Mouse (Mus musculus) gastrocnemius, postnatal 36 days (tissue): ENCODE measurements around the gene Zfp346. TPM values are rescaled to one million over a fixed set of nuclear protein-coding genes. Genes with fewer than 3 reads are reported as not detected.
A peak's percentile ranks its signal among the peaks of the same experiment; 100 is the strongest.
"Not testable (repeated sequence)": the region's sequence is repeated elsewhere in the genome, so short reads cannot be mapped to it uniquely, and the experiment has no call there.

Experiments
- DNase-seq, 2 experiments: peaks; one replicate each; pipeline ENCODE4 v3.0.0; 2022
- intact Hi-C: fragments of 180-260 bp; cut with DNase I; formaldehyde crosslinking; loops from one replicate; pipeline ENCODE4 v1.15.1; 2025
- long read RNA-seq, 2 experiments: library from polyadenylated mRNA; stranded (forward); transcript quantifications; one replicate each; pipeline ENCODE4 v2.0.0; 2021
- total RNA-seq, 2 experiments: library from RNA; stranded (reverse); gene quantifications; 2 replicates each; pipeline ENCODE4 v1.2.3; 2021

Gene Zfp346
- total RNA-seq = 10 to 100 TPM; 10.1 to 11.8 TPM
- long read RNA-seq, experiment 1, partial matches to known transcripts = 0 of 9 reads
- long read RNA-seq, experiment 1, other reads (novel, unspliced or antisense) = 7 of 9 reads
- long read RNA-seq, experiment 2, transcript Zfp346-201 (7 exons, 3,333 nt) = major isoform, 5 of 13 reads
- long read RNA-seq, experiment 2, partial matches to known transcripts = 0 of 13 reads
- long read RNA-seq, experiment 2, other reads (novel, unspliced or antisense) = 8 of 13 reads

DNA sequence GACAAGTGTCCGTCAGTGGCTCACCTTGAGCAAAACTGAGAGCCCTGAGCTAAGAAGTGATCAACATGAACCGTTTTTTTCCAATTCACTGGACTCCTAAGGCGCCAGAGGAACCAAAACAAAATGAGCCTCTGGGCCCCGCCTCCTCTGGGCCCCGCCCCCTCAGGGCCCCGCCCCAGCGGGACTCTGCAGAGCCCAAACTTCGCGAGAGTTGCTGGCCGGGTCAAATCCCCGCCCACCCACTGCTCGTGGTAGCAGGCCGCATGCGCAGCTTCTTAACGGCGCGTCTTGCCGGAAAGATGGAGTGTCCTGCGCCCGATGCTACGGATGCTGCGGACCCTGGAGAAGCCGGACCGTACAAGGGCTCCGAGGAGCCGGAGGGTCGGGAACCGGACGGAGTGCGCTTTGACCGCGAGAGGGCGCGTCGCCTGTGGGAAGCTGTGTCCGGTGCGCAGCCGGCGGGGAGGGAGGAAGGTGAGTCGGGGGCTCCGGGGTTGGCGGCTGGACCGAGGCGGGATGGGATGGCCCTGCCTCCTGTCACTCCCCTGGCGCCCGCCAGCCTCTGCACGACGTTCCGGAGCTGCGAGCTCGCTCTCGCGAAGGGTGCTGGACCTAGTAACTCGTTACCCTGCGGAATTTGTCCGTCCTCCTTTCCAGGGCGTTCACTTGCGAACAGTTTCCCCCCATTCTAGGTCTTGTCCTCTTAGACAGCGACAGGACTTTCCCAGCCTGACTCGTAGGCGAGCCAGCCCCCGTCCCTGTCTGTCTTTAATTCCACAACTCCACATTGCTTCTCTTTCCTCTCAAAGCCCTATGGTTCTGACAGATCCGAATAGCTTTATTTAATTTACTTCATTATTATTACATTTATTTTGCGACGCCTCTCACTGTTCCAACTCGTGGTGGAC is at the start of gene Zfp346:
TSS of gene Zfp346 (plus strand) at position 267 of the 908 bp plus-strand sequence.
- intact Hi-C loops = loop anchor here (5.0 kb wide), 1 partner anchor 62 kb away; no protein-coding TSS in a partner anchor

DNA sequence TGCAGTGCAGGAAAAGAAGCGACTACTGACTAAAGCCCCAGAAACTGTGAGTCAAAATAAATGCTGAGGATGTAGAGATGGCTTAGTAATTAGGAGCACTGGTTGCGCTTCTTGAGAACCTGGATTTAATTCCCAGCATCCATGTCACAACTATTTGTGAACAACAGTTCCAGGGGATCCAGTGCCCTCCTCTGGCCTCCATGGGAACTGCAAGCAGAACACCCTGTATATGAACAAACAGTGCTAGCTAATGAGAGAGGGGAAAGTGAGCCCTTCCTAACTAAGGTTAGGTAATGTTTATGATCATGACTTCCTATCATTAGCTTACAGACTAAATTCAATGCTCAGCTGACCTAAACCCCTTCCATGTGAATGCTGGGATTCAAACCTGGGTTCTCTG is 47.1 kb upstream of the Zfp346 start:
- no peak for DNase-seq
- intact Hi-C loops = no loop called here

More for the DNA sequence above, at the start of gene Zfp346:
- DNase-seq = peak; percentile 97 to 98

GRCm38 (mm10) chr13:55063276-55063675 is 41.8 kb upstream of the Zfp346 start:
- no peak for DNase-seq
- intact Hi-C loops = no loop called here

DNA sequence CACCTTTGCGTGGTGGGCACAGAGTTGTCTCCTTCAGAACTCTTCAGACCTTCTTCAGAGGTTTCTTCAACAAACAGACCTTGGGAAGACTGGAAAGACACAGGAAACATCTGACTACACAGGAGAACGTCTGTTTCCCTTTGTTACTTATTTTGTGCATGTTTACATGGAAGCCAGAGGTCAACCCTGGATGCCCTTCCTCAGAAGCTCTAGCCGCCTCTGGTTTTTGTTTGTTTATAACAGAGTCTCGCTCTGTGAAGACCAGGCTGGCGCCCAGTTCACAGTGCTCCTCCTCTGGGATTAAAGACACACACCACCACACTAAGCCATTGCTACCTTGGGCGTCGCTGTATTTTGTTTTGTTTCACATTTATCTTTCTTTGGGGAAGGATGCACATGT is 35.4 kb upstream of the Zfp346 start:
- intact Hi-C loops = loop anchor here (5.0 kb wide), 1 partner anchor 272 kb away; no protein-coding TSS in a partner anchor
- DNase-seq = no peak

- intact Hi-C loops = loop anchor here (5.0 kb wide), 1 partner anchor 274 kb away; no protein-coding TSS in a partner anchor
- DNase-seq = no peak
Observed at GRCm38 (mm10) chr13:55071322-55071721, 33.8 kb upstream of the Zfp346 start.

DNA sequence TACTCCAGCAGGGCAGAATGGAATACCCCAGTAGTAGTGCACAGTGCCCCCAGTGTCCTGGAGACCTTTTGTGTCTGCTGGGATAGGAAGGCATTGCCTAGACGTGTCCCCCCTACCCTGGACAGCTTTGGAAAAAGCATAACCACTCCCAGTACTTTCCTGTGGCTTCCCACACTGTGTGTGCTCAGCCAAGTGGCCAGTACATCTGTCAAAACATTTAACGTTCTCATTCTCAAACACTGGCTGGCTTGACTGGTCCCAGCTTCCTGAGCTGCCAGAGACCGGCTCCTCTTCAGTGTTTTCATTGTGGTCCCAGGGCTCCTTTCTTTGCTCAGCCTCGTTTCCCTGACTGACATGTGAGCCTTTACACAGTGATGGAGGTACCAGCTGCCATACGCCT is 29.5 kb upstream of the Zfp346 start:
- no peak for DNase-seq
- intact Hi-C loops = no loop called here

DNA sequence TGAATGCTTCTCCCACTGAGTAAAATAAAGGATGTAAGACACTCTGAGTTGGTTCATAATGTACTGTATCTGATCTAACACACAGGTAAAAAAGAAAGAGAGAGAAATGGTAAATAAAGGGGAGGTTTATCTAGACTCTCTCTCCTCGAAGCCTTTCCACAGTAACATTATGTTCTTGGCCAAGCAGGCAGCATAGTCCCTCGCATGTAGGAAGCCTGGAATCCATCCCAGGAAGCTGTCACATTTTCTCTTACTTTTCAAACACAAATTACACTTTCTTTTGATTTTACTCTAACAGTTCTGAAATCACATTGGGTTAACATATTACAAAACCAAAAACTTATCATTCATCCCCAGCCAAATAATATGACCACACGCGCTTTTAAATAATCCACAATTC is 12.5 kb upstream of the Zfp346 start:
- DNase-seq = no peak
- intact Hi-C loops = no loop called here

DNA sequence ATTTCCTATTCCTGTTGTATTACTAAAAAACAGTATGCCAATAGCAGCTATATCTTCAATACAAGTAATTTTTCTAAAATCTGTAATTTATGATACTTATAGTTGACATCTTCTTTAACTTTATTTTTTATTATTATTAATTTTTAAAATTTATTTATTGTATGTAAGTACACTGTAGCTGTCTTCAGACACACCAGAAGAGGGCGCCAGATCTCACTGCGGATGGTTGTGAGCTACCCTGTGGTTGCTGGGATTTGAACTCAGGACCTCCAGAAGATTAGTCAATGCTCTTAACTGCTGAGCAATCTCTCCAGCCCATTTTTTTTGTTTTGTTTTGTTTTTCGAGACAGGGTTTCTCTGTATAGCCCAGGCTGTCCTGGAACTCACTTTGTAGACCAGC is 7.3 kb upstream of the Zfp346 start:
- intact Hi-C loops, DNase-seq: not testable (repeated sequence)

GRCm38 (mm10) chr13:55099066-55099725 is 5.9 kb upstream of the Zfp346 start:
- DNase-seq = no peak
- intact Hi-C loops = no loop called here

DNA sequence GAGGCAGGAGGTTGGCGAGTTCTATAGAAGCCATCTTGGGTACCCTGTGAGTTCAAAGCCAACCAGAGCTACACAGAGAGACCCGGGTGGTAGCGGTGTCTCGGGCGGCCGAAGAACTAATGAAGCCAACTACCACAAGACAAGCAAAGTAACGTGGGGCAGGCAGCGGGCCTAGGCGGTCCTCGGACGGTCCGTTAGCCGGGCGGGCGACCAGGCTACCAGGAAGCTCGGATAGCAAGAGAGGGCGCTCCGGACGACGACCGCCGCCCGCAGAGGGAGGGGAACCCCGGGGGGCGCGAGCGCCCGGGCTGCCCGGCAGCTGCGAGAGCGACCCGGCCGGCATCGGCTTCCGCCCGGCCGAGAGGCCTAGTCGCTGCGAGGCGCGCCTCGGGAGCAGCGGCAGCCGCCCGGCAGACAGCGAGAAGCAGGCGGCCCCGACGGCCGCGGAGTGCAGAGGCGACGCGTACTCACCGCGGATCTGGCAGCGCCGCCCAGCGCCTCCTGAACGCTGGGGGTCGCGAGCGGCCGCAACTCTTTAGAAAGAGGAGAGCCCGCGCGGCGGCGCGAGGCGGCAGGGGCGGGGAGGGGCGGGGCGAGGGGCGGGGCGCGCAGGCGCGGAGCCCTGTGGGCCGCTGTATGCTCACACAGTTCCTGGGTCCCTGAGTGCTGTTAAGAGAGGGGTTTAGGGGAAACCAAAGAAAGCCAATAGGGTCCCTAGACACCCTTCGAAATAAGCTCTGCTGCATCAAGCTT is 5.2 kb upstream of the Zfp346 start, which contains the start of gene Uimc1:
TSS of gene Uimc1 (minus strand) at position 575 of the 753 bp plus-strand sequence.
- intact Hi-C loops = no loop called here
- peak; percentile 64 to 76 for DNase-seq

GRCm38 (mm10) chr13:55101627-55102026 is 3.5 kb upstream of the Zfp346 start:
- intact Hi-C loops = no loop called here
- no peak for DNase-seq

DNA sequence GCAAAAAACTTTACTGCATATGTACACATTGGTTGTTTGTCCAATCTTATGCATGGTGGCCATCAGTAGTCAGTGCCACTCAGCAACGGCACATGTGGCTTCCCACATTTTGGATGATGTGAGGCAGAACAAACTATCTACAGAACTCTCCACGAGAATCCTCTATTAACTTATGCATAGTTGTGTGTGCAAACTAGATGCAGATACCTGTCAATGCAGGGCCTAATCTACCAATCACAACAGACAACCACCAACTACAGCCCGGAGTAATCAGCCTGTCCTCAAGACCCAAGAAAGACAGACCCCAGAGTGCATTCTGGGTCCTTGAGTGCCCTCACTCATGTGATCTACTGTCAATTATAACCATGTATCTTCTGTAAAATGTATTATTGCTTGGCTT is 2.7 kb upstream of the Zfp346 start:
- intact Hi-C loops = no loop called here
- DNase-seq = no peak

- intact Hi-C loops = no loop called here
- DNase-seq = no peak
Observed at GRCm38 (mm10) chr13:55103351-55103750, 1.8 kb upstream of the Zfp346 start.

DNA sequence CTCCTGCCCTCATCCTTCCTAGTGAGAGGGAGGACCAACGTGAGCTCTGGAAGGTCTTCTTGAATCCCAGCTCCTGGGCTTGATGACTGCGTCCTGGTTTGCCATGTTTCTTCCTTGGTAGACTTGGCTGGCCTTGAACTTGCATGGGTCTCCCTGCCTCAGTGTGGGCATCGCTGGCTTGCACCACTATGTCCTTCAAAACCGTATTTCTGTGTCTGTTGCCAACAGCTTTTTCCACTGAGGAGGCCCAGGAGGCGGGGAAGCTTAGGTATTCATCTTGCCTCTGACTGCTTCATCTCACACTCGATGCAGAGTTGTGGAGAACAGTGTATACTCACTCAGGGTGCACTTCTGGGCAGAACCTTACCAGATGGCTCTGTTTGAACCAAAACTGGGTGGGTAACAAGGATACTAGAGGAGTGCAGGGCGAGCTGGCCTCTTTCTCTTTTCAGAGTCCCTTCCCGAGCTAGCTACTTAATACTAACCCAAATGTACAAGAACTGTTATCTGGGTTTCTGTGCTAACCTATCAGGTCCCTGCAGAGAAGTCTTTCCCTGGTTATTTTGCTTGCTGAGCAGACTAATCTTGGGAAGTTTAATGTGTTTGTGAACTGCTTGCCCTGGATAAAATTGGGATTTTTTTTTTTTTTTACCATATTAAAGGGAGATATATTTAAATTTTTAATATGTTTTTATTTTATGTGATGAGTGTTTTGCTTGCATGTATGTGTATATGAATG is 1.0 kb downstream of the Zfp346 start:
- intact Hi-C loops = loop anchor here (5.0 kb wide), 1 partner anchor 61 kb away; no protein-coding TSS in a partner anchor
- DNase-seq = no peak

DNA sequence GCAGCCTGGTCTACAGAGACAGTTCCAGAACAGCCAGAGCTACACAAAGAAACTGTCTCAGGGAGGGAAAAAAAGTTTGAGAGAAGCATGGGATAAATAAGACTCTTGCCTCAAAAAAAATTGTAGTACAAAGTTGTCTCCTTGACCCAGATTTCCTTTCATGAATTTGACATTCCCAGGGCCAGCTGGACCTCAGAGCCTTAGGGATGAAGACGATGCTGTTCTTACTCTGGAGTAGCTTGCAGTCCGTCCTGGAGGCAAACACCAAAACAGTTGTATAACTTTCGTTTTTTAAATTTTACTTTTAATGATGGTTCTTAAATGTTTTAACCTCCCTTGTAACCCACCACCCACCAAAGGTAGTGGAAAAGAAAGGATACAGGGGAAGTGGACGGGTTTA is 2.0 kb downstream of the Zfp346 start:
- DNase-seq = no peak
- intact Hi-C loops = loop anchor here (5.0 kb wide), 1 partner anchor 60 kb away; no protein-coding TSS in a partner anchor

- no peak for DNase-seq
- intact Hi-C loops = loop anchor here (5.0 kb wide), 1 partner anchor 60 kb away; no protein-coding TSS in a partner anchor
Observed at GRCm38 (mm10) chr13:55107694-55108093, 2.6 kb downstream of the Zfp346 start.

GRCm38 (mm10) chr13:55114375-55114774 is 9.3 kb downstream of the Zfp346 start:
- intact Hi-C loops = no loop called here
- no peak for DNase-seq

GRCm38 (mm10) chr13:55124903-55125302 is 19.8 kb downstream of the Zfp346 start:
- intact Hi-C loops = no loop called here
- DNase-seq = no peak

- intact Hi-C loops = no loop called here
- no peak for DNase-seq
Observed at GRCm38 (mm10) chr13:55133448-55133847, 28.3 kb downstream of the Zfp346 start, which contains the start of gene Gm17617. Gm17617 (minus strand) TSS chr13:55133548.
